Mouse (Mus musculus) activated CD4-positive, CD25-positive, alpha-beta regulatory T cell, adult 4 months (primary cell): ENCODE data around the gene Lpcat1. TPM values are rescaled to one million over a fixed set of nuclear protein-coding genes. Genes with fewer than 3 reads are reported as not detected.

Experiments
- ATAC-seq: one replicate; pipeline ENCODE4 v1.8.0; 2017
- polyA plus RNA-seq, 2 experiments: library from polyadenylated mRNA; unstranded; fragments of 100-300 nt; shearing (Covaris generic); gene quantifications; one replicate each; pipeline ENCODE4 v1.2.1; 2017

Gene Lpcat1
- polyA plus RNA-seq, result 10 to 100 TPM; 22.3 to 28.0 TPM

DNA sequence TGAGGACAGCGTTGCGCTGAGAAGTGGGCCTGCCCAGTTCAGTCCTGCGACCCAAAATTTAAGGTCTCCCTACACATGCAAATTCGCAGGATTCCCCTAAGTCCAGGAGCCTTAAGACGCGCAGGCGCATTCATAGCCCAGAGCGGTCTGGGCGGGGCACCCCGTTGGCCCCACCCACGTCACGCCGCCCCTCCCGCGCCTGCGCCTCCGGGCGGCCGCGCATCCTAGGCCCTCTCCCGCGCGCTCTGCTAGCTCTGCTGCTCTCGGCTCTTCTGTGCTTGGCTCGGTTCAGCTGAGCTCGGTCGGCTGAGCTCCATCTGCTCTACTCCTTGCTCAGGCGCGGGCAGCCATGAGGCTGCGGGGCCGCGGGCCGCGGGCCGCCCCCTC is at the start of gene Lpcat1:
TSS of gene Lpcat1 (plus strand) at position 164 of the 387 bp plus-strand sequence.
- ATAC-seq, result peak; percentile 50

DNA sequence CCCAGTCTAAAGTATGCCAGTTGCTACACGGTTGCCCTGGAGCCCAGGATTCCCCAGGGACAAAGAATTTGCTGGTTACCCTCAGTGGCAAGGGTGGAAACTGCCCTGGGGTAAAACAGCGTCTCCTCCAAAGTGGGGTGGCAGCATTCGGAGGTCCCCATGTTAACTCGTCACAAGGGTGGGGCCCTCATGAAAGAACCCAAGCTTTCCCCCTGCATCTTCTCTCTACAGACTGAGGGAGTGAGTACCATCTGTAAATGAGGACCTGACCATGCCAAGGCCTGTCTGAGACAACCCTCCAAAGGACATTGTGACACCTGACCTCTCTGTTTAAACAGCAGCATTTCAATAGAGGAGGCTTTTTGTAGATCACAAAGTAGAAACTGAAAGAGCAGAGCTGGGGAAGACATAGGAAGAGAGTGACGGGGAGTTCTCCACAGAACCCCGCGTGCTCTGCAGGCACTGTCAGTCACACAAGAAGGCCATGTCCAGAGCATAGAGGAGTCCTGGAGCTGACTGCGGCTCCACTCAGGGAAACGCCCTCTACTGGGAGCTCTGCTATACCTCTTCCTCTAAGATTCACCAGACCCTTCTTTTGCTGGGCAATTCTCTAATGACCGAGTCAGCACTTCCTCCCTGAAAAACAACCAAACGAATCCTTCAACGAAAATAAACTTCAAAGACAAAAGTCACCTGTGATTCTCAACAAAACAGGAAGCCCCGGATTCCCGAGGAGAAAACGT is 49.3 kb upstream of the Lpcat1 start:
- ATAC-seq, result no peak

DNA sequence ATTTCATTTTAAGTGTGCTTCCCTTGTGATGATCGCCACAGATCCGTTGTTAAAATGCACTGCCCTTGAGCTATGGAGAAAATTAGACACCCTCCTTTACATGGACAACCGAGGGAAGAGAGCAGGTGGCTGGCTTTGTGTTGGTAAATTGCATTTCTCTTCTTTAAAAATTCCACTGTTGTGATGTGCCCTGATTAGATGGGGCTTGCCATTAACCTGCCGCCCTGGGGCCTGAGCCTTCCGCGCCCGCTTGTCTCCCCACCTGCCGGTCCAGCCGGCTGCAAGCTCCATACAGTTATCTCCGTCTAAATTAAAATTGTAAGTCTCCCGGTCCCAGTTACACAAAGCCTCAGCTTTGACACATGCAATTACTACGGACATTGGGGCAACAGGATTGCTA is 48.7 kb upstream of the Lpcat1 start:
- ATAC-seq, result no peak

DNA sequence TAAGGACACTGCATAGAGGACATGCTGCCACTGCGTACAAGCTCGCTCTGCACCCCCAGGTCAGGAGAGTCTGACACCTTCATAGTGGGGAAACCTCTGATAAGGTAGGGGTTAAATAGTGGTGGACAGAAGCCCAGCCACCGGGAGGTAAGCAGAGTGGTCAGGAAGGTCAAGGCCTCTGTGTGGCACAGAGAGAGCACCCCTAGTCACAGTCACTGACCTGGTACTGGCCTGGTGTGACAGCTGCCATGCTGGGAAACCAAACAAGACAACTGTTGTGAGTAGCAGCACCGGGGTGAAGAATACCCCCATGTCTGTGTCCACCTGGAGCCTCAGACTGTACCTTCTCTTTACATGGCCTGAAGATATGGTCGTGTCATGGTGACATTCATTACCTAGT is 47.8 kb upstream of the Lpcat1 start:
- no peak for ATAC-seq

DNA sequence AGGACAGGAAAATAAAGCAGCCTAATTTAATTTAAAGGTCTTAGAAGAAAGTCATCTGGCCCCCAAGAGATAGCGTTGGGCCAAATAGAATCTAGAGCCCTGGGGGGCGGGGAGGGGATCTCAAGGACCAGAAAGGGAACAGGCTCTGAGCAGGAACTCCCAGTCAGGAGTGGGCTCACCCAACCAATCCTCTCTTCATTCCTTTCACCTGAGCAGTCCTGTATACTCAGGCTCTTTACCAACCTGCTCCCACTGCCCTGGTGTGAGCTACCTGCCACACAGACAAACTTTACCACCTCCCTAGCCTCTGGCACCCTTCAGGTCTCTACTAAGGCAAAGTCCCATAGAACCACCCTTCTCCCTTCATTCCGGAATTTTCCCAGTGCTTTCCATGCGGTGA is 44.0 kb upstream of the Lpcat1 start:
- ATAC-seq, result no peak

DNA sequence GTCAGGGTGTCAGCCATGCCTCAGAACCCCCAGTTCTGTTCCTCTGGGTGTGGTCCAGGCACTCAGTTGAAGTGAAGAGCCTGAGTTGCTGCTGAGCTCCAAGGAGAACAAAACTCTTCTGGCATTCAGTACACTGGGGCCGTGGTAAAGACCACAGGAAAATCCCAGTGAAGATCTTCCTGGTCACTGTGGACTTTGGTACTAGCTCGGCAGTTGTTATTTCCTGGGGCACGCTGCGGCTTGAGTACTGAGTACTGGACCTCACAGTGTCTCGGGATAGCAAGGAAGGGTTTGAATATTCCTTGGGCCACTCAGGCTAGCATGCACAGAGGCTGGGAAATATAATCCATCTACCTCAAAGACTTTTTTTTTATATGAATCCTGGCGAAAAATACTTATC is 42.0 kb upstream of the Lpcat1 start:
- no peak for ATAC-seq

DNA sequence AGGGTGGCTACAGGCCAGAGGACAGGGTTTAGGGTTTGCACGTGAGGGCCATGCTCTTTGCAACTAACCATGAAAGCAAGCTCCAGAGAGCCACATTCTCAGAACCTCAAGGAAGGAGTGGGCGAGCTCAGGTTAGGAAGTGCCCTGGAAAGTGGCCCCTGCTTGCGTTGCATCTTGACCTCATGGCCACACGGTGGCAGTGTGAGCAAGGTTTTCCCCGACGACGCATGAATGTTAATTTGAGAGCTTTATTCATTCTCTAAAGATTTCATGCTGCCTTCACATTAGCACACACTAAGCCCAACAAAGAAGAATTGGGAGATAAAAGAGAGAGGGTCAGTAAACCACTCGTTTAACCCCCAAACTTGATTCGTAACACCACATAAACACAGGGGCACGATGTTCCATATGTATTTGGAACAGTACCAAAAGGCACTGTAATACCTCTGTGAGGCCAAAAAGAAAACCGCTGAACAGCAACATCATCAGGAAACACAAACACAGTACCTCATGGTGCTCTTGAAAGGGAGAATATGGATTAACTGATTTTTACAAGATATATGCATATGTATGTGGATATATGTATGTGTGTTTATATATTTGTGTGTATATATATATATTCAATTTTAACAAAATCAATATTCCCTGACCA is 41.0 kb upstream of the Lpcat1 start:
- peak; percentile 74 for ATAC-seq

DNA sequence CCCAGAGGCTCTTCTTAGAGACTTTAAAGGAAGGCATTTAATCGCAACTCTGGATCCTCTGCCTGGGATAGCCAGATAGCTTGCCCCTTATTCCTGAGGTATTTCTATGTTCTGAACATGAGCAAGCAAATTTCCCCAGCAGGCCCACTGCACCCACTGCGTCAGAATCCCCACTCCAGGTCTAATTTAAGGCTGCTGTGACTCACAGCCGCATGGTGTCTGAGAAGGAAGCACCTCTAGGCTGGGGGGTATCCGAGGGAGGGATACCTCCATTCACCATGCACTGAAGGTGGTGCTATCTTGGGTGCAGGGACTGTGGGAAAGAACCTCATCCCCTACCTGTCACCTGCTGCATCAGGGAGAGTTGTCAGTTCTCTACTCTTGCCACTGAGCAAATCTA is 40.4 kb upstream of the Lpcat1 start:
- no peak for ATAC-seq

DNA sequence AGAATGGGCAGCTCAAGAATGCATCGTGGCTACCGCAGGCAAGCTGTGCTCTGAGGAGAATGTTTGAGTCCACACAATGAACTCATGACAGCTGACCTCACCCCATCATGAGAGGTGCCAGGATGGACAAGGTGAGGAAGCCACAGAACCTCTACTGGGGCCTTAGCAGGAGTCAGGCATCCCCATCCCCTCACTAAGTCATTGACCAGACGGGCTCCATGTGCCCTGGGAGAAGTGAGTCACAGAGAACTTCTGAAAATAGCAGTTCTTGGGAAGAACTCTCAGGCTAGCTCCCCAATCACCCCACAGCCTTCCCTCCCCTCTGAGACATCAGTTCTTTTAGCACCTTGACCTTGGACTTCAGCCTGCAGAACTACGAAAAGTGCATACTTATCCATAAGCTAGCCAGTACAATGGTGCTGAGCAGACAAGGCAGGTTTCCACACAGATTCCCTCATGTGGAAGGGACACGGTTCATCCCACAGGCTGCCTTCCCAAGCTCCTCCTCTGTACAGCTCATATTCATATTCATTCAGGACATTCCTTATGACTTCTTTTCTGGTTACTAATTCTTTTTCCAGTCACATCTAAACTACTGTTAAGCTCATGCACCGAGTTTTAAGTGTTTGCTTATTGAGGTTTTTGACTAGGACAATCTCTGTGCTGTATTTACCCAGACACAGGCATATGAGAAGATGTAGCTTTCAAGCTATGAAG is 37.2 kb upstream of the Lpcat1 start:
- no peak for ATAC-seq

DNA sequence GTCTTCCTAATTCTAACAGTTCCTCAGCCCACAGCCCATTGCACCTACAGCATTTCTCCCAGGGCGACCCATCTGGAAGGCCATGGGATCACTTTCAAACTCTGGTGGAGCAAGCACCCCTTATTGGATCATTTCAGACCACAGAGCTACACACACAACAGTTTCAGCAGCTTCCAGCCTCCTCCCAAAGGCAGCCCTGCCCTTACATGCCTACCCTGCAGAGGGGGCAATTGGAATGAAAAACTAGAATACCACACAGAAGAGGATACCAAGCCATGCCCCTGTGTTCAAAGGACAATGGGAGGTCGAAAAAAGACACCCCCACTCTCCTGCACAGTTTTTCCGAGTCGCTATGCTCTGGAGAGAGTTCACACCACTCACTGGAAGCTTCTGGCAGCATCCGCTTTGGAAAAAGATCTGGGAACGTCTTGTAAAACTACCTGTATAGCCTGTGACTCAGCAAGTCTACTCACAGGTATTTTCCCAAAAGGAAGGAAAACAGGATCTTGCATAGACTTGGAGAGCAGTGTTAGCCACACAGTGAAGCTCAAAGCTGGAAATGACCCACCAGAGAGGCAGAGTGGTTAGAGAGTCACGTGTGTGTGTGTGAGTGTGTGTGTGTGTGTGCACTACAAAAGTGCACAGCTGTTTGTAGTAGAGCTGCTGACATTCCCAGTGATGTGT is 34.4 kb upstream of the Lpcat1 start:
- ATAC-seq, result no peak

DNA sequence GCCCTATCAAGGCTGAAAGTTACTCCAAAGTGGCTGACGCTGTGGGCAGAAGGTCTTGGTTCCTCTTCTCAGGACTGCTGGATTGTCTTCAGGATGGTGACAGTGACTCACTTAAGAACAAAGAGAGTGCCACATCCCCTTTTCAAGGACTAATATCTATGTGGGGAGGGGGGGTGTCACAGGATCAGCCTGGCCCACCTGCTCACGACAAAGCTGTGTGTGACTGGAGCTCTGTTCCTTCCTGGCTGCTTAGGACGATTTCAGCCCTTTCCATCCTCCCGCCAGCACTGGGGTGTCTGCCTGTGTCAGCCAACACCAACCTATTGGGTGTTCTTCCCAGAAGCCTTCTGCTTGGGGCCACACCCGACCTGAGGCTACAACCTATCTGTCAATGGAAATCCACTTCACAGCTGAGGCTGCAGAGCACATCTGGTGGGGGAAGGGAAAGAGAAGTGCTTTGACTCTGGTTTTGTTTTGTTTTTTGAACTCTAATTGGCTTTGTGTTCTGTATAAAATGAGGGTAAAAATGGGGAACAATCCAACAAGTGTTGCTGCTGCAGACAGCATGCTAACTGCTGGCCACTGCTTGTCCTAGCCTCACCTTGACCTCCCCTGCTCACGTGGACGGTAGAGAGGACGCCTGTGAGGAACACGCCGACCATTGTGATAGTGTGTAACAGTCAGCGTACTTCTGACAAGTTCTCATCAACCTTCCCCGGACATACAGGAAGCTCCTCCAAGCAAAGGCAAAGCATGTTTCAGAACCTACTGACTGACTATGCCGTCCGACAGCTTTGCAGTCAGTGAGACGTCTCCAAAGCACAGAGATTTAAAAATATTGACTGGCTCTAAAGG is 33.1 kb upstream of the Lpcat1 start:
- peak; percentile 10 for ATAC-seq

DNA sequence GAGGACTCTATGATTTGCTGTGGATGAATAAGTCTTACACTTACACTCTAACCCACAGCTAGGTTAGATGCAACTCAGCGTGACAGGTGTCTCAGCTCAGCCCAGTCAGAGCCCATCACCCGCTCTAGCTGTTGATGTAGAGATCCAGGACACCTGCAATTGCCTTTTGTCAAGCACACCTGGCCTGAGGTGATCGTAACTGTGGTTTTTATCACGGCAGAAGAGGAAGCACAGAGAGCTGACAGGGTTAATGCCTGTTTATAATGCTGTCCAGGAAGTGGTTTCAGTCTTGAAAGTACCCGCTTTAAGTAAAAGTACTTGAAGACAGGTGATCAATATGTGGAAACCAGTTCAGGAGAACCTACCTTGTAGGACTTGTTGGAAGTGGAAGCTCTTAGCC is 32.3 kb upstream of the Lpcat1 start:
- peak; percentile 88 for ATAC-seq

DNA sequence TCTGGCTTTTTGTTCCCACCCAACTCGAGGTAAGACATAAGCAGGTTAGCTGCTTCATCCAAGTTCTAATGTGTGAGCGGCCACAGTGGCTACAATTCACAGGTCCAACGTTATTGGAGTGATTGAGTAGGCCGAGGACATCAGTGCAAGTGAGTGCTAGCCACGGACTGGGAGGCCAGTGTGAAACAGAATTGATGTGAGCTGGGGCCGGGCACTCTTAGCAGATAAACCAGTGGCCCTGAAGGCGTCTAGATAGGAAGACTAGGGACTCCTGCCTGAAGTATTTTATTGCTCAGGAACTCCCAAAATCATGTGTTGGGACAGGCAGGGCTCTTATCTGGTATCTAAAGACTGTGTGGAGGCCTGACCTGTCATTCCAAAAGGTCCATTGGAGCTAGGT is 31.3 kb upstream of the Lpcat1 start:
- ATAC-seq, result no peak

DNA sequence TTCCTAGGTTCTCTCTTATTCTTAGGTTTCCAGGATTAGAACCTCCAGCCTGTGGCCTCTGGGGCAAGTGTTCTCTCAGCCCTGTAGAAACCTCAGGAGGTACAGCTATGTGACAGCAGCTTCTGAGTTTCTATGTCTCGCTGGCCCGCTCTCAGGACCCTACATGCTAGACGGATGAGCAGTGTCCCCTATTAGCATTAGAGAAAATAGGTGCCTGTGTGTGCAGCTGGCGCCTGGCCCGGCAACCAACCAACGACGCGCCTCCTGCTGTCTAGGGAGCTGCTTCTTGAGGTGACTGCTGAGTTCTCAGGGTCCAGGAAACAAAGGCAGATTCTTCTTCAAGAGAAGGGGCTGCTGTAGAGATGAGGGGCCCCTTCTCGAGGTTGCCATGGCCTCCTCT is 27.9 kb upstream of the Lpcat1 start:
- ATAC-seq, result no peak

DNA sequence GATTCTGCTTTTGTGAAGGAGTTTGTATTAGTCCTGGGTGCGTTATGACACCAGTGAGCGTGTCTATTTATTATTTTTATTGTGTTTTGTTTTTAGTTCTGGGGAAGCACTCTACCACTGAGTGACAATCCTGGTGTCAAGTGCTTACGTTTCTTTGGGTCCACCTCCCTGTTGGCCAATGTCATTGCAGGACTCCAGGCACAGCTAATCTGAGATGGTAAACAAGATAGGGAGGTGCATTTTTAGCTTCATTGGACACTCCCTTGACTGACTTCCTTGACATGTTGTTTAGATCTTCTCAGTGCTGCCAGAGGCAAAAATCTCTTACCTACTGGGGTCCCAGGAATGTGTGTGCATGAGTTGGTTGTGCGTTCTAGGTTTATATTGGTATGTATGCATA is 26.0 kb upstream of the Lpcat1 start:
- ATAC-seq, result no peak

DNA sequence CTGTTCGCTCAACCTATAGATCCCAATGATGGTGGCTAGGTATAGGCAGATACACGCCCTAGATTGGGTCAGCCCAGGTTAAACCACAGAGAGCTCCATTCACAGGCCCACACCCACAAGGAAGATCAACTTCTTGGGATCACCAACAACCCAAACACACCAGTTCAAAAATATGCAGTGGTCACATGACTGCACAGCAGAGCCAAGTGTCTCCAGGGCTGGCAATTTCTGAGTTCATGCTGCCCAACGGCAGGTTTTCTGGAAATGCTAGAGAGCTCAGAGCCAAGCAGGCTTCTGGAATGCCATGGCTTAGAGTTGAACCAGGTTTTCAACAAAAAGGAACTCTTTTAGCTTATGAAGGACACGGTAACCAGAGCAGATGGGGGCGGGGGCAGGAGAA is 25.3 kb upstream of the Lpcat1 start:
- no peak for ATAC-seq

DNA sequence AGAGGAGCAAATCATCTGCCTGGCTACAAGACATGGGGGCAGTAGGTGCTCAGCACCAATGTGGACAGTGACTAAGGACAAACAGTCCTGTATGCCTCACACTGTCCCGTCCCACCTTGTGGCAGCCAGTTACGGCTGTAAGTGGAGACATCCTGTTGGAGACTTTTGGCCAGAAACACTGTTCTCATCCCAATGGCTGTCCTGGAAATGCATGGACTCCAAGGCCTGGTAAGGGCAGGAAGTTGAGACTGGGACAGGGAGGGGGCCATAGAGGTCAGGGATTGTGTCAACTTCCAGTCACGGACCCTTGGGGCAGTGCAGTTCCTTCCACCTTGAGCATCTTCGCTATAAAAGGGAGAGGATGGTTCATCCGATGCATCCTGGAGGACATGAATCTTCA is 24.6 kb upstream of the Lpcat1 start:
- no peak for ATAC-seq

DNA sequence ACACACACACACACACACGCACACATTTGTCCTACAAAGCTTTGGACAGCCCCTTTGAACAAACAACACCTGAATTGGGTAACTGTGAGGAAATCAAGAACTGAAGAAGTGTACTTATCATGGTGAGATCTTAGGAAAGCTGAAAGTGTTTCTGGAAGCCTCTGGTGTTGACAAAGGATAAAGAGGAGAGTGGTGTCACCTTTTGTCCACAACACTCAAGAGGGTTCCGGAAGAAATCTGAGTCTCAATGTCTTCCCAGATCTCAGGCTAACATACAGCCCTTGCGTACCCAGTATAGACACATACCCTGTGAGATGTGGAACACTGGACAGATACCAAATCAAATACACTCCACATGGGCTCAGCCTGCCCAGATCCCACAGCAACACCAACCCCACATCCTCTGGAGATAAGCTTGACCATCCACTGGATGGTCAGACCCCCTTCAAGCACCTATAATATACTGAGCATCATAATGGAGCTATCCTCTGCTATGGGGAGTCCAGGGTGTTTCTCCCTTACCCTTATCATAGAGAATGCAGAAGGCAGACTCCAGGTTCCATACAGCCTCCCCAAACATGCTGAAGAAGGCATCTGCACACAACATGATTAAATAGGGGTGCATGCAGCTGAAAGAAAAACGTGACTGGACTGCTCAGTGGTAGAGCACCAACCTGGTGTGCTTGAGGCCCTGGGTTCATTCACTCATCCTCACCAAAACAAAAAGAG is 23.7 kb upstream of the Lpcat1 start:
- no peak for ATAC-seq

DNA sequence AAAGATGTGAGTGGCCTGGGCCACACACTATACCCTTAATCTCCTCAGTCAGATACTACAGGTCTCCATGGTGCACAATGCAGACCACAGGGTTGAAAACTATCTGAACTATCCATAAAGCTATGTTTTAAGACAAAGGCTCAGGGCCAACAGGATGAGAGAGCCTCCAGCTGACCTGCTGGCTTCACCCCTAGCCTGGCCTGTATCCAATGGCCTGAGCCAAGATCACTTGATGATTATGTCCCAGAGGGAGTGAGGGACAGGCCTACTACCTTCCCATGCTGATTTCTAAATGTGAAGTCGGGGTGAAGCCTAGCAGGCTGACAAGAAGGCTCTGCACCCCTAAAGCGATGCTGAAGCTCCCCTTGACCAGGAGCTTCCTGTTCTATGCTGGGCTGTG is 21.9 kb upstream of the Lpcat1 start:
- no peak for ATAC-seq

DNA sequence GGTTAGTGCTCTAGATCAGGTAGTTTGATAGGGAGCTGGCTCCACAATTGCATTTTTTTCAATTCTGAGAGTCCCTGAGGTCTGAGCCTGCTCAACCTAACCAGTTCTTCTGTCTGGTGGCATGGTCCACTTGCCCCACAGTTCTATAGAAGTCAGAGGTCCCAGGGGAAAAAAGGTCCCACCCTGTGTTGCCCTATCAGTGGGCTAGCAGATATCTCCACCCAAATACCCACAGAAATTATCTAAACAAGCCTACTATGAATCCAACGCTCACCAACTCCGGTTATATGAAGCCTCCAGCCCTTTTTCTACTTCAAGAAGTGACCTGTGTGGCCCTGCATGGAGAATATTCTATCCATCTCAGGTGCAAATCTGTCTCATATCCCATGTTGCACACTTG is 20.9 kb upstream of the Lpcat1 start:
- no peak for ATAC-seq

DNA sequence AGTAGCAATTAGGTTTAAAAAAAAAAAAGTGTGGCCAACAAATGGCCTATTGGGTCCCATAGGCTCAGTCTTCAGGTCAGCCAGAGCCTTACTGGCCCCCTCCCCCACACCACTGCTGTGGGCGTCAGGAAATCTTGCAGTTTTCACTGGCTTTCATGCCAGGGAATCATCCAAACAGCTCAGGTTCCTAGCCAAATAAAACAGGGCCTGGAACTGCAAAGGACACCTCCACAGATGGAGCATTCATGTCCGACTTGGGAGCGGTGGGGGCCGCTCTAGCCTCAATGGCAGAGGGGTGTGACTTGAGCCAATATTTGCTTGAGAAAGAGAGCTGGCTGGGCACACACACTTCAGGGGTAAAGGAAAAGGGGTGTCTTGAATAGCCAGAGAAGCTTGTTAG is 20.5 kb upstream of the Lpcat1 start:
- no peak for ATAC-seq

DNA sequence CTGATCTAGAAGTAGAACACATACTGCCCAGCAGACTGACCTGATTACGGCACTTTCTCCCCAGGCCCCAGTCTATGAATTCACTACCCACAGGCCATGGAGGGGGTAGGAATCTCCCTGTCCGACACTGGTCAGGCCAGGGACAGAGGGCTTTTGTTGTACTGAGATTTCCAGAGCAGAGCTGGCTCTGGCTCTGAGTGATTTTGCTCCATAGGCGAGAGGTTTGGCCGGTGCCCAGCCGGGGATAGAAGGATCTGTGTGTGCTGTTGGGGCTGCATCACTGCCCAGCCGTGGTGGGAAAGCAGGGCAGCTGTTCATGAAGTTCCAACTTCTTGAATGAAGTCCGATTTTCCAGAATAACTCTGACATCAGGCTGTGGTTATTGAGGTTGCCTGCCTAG is 20.1 kb upstream of the Lpcat1 start:
- ATAC-seq, result no peak
